Mouse (Mus musculus) cortical plate, adult 2 months (tissue): ENCODE measurements at regions not wholly inside any gene's neighbourhood (a gene's known extent, or its start where the extent isn't known, plus 50 kb on each side); places are given as distances from the start of the nearest gene placed in this dataset.

Experiments
- H3K27ac ChIP-seq: fragments of 200-500 bp; 2 replicates; pipeline ENCODE4 v1.5.1; 2012; ENCODE audit warnings: low read length, control low read depth, inconsistent platforms; ENCODE audit not compliant: insufficient read depth
- H3K4me1 ChIP-seq: fragments of 200-500 bp; 2 replicates; pipeline ENCODE4 v1.6.1; 2011; ENCODE audit warnings: low read length; ENCODE audit not compliant: control insufficient read depth, insufficient read depth
- H3K4me3 ChIP-seq: fragments of 200-500 bp; 2 replicates; pipeline ENCODE4 v1.5.1; 2011; ENCODE audit warnings: mild to moderate bottlenecking, low read length, control low read depth; ENCODE audit not compliant: insufficient read depth
- CTCF ChIP-seq: fragments of 200-500 bp; IDR thresholded peaks from 2 replicates; pipeline ENCODE4 v1.5.1; 2011; ENCODE audit warnings: mild to moderate bottlenecking, control low read depth, low read length; ENCODE audit not compliant: insufficient read depth; ENCODE audit errors: extremely low read depth
- POLR2A ChIP-seq: fragments of 200-500 bp; IDR thresholded peaks from 2 replicates; pipeline ENCODE4 v1.6.1; 2011; ENCODE audit warnings: mild to moderate bottlenecking, low read length, control low read depth; ENCODE audit not compliant: insufficient read depth; ENCODE audit errors: extremely low read depth

DNA sequence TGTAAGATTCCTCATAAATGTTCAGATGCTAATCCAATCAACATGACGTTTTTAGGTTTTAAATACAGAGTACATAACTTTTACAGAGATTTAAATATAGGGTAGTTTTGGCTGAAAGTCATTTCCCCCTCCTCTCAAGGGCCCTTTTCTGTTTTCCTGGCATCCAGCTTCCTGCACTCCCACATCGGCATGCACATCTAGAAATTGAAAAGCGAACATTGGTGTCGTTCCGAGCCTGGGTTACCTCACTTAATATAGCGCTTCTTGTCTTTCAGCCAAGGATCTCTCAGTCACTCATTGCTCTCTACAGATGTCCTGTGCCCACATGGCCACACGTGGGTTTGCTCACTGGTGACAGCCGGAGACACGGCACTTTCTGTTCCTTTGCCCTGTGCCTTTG lies 572.7 kb downstream of the Vrk1 start:
- H3K27ac ChIP-seq, result no peak overlapping the region
- TF ChIP-seq CTCF, result no peak
- no peak for TF ChIP-seq POLR2A
- H3K4me3 ChIP-seq, result no peak overlapping the region
- H3K4me1 ChIP-seq, result peaks cover 4% of the 10 kb centered on the region; the same call in 1 of the 2 replicates

DNA sequence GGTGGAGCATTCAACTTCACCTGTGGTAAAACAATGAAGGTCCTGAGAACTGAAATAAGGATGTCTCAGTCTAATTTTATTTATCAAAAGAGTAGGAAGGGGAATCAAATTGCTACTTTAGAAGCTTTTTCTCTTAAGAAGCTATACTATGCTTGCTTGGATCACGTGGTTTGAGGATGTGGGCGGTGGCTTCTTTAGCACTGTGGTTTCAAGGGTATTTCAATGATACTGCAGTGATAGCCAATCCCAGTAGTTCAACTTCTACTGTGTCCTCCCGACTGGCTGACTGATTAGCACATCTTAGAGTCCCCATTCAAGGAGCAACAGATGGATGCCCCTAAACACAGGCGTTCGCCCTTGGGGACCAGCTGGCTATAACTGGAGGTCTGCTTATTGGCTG lies 575.6 kb downstream of the Vrk1 start:
- H3K27ac ChIP-seq, result no peak overlapping the region
- no peak overlapping the region for H3K4me3 ChIP-seq
- TF ChIP-seq CTCF, result no peak
- TF ChIP-seq POLR2A, result no peak
- peaks cover 4% of the 10 kb centered on the region; the same call in 1 of the 2 replicates for H3K4me1 ChIP-seq

DNA sequence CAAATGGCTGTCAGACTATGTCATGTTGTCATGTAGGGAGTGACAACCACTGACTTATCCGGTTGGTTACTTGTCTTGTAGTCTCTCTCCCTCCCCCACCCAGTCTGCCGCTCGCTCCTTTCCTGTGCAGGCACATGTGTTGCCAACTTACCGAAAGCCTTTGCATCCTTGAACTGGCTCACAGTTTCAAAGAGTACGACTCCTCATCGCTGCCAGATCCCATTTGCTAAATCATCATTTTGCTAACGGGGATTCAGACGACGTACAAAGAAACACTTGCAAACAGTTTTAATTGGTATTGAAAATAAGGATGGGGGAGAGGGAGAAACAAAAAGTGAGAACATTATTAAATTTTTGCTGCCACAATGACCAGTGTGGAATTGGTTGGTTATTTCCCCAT lies 582.7 kb downstream of the Vrk1 start:
- Histone ChIP-seq H3K4me1 (no peaks in the 10 kb centered on the region), H3K4me3 (no peak overlapping the region), H3K27ac (no peak overlapping the region)
- TF ChIP-seq CTCF, result no peak
- TF ChIP-seq POLR2A, result no peak

DNA sequence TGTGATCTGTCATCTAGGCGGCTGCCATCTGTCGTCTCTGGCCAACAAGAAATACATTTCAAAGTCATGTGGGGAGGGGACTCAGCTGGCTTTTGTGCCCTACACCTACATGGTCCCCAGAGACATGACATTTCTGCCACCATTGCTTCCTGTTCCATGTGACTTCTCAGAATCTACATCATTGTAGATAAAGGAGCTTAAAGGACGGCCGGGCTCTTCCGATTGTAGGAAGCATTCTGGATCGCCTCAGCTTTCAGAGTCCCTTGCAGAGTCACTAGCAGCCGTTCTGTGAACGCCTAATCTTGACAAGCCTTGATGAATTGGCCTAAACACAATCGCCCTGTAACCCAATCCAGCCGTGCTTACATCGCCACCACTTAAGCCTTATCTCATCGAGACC lies 587.6 kb downstream of the Vrk1 start:
- H3K4me1 ChIP-seq, result no peaks in the 10 kb centered on the region
- H3K27ac ChIP-seq, result no peak overlapping the region
- no peak overlapping the region for H3K4me3 ChIP-seq
- TF ChIP-seq POLR2A (no peak), CTCF (no peak)

DNA sequence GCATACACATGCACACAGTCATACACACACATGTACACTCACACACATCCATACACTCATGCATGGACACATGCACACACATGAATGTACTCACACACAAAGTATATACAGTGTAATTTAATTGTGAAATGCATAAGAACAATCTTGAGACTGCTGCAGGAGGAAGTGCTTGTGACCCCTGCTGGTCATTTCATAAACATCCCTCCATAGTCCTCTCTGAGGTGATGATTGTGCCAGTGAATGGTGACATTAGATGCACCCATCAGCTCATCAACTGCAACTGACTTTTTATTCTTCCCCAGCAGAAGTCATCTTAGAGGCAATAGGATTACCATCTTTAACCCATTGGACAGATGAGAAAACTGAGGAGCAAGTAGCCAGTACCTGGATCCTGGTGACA lies 597.2 kb downstream of the Vrk1 start:
- H3K4me3 ChIP-seq, result no peak overlapping the region
- TF ChIP-seq CTCF (no peak), POLR2A (no peak)
- H3K27ac ChIP-seq, result no peak overlapping the region
- H3K4me1 ChIP-seq, result no peaks in the 10 kb centered on the region

DNA sequence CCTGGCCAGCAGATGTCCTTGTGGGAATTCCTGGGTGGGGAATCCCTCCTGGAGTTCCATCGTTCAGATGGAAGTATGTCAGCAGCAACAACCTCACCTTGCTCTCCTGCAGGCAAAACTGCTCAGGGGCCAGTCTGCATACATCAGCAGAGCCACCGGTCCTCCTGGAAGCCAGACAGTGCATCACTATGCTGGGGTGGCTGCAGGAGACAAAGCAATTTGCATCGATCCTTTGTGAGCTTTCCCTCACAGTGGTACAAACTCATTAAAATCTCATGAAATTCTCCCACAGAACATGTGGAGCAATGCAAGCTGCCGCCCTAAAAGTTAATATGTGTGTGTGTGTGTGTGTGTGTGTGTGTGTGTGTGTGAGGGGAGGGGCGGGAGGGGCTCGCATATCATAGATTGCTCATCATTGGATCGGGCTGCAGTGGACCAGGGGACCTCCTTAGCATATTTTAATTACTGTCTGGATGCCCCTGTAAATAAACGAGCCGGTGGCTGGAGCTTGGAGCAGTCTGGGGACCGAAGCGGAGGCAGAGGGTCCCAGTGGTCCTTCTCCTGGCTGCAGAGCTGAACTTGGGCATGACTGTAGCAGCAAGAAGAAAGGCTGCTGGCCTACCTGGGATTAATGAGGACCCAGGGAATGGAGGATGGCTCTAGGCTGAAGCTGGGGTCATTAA lies 597.8 kb downstream of the Vrk1 start:
- no peaks in the 10 kb centered on the region for H3K4me1 ChIP-seq
- H3K27ac ChIP-seq, result no peak overlapping the region
- H3K4me3 ChIP-seq, result no peak overlapping the region
- no peak for TF ChIP-seq CTCF
- TF ChIP-seq POLR2A, result no peak

DNA sequence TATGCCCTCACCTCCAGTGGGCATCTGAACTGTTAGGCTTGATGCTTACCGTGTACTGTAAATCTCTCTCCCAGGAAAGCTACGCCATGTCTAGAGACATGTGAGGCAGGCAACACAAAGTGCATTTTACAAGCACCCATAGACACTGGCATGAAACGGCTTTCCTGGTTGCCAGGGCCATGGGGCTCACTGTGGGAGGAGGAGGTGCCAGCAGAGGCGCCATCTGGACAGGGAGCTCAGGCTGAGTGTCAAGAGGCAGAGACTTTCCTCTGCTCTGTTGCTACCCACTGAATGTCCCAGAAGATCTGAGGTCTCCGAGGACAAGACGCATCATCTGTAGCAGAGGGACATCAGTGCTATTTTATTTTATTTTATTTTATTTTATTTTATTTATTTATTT lies 608.7 kb downstream of the Vrk1 start:
- Histone ChIP-seq H3K4me1 (no peaks in the 10 kb centered on the region), H3K27ac (no peak overlapping the region), H3K4me3 (no peak overlapping the region)
- no peak for TF ChIP-seq POLR2A
- TF ChIP-seq CTCF, result no peak

DNA sequence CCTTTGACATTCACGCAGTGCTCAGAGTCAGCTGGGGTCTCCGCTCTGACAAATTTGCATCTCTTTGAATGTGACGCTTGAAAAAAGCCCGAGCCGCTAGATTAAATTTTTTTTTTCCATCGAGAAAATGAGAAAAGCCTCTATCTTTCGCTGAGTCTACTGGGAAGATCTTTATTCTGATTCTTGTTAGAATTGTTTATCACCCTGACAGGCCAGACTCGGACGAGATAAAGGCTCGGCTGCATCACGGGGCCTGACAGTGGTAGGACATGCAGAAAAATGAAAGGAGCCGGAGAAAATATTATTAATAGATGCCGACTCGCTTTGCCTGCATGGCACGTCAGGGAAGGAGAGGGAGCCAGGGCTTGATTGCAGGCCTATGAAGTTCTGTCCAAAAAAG lies 616.8 kb downstream of the Vrk1 start:
- TF ChIP-seq POLR2A, result no peak
- TF ChIP-seq CTCF, result no peak
- Histone ChIP-seq H3K27ac (no peak overlapping the region), H3K4me1 (no peaks in the 10 kb centered on the region)

DNA sequence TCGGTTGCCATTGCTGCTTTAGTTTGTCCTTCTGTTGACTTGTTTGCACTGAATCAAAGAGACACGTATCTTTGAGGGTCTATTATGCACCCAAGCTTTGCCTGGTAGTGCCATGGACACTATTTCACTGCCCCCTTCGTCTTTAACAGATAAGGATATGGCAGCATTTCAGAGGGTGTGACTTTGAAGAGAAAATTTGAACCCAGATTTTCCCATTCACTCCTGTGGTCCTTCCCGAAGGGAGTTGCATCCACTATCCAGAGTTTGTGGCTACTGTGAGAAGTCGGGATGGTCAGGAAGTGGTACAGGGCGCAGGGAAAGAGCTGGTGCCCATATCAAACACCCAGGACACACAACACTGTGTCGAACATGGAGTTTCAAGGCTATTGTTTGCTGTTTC lies 622.5 kb downstream of the Vrk1 start:
- TF ChIP-seq POLR2A, result no peak
- no peak for TF ChIP-seq CTCF
- no peak overlapping the region for H3K27ac ChIP-seq
- H3K4me1 ChIP-seq, result no peaks in the 10 kb centered on the region; the same call in 1 of the 2 replicates
- H3K4me3 ChIP-seq, result no peak overlapping the region

More for the DNA sequence above, 616.8 kb downstream of the Vrk1 start:
- H3K4me3 ChIP-seq, result no peak overlapping the region

DNA sequence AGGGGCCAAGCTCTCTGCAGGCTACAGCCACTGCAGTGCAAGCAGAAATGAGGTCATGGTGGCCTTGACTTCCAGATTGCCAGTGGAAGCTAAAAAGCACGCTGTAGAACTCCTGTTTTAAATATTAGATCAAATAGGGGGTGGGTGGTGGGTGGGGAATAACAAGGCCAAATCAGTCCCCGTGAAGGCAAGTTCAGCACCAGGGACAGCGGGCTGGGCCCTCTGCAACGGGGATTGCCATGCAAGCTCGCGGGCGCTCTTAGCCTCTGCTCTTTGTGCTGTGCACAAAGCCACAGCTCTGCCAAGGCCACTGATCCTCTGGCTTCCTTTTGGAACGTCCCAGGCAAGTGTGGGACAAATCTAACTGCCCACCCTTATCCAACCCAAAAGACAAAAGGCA lies 623.1 kb downstream of the Vrk1 start:
- H3K4me1 ChIP-seq, result no peaks in the 10 kb centered on the region; the same call in 1 of the 2 replicates
- H3K4me3 ChIP-seq, result no peak overlapping the region
- H3K27ac ChIP-seq, result no peak overlapping the region
- TF ChIP-seq CTCF (no peak), POLR2A (no peak)
